Mouse (Mus musculus): Measurements from ENCODE around the gene Fam193b. TPM values are rescaled to one million over a fixed set of nuclear protein-coding genes. Genes with fewer than 3 reads are reported as not detected.

The Fam193b gene
- polyA plus RNA-seq, 1 experiment from 2014 or later, result 69.4 TPM

GRCm38 (mm10) chr13:55512379-55513031 is 58.4 kb downstream of the Fam193b start:
- Histone ChIP-seq H3K27ac (peak overlapping the region; percentile 94), H3K9ac (replicated peaks) (peak overlapping the region; percentile 93), H3K4me2 (peak overlapping the region; percentile 93), H3K27me3 (peaks cover 7% of the 10 kb centered on the region; the same call in 1 of the 2 replicates), H3K4me1 (replicated peaks) (peaks cover 33% of the 10 kb centered on the region), H3K4me3 (replicated peaks) (peak overlapping the region; percentile 93), H3K9me3 (no peaks in the 10 kb centered on the region), H3K36me3 (peaks cover 34% of the 10 kb centered on the region)
- 1% methylated on average over 25 of the region's 25 CpGs for WGBS
- ATAC-seq (ENCODE audit: insufficient number of reproducible peaks, insufficient read depth, low FRiP score, low TSS enrichment, low read depth), result peak; percentile 73

GRCm38 (mm10) chr13:55511492-55511861 is 59.4 kb downstream of the Fam193b start:
- ATAC-seq (ENCODE audit: insufficient number of reproducible peaks, insufficient read depth, low FRiP score, low TSS enrichment, low read depth), result no peak; the same call in 1 of the 2 replicates
- 17% methylated on average over 5 of the region's 5 CpGs for WGBS
- H3K4me2 ChIP-seq, result peak overlapping the region; percentile 93
- peak overlapping the region; percentile 93 for H3K4me3 ChIP-seq (replicated peaks)
- peak overlapping the region; percentile 47; the same call in 1 of the 2 replicates for H3K9ac ChIP-seq (replicated peaks)
- peak overlapping the region; percentile 94 for H3K27ac ChIP-seq
- peaks cover 7% of the 10 kb centered on the region; the same call in 1 of the 2 replicates for H3K27me3 ChIP-seq
- peaks cover 44% of the 10 kb centered on the region for H3K36me3 ChIP-seq
- no peaks in the 10 kb centered on the region for H3K9me3 ChIP-seq
- peaks cover 33% of the 10 kb centered on the region for H3K4me1 ChIP-seq (replicated peaks)

GRCm38 (mm10) chr13:55510668-55511491 is 60.0 kb downstream of the Fam193b start:
- peak overlapping the region; percentile 47 for H3K9ac ChIP-seq (replicated peaks)
- WGBS, result 16% methylated on average over 6 of the region's 6 CpGs
- peak; percentile 43 for ATAC-seq (ENCODE audit: insufficient number of reproducible peaks, insufficient read depth, low FRiP score, low TSS enrichment, low read depth)
- peaks cover 50% of the 10 kb centered on the region for H3K36me3 ChIP-seq
- H3K27ac ChIP-seq, result peak overlapping the region; percentile 94
- H3K27me3 ChIP-seq, result peaks cover 7% of the 10 kb centered on the region; the same call in 1 of the 2 replicates
- H3K9me3 ChIP-seq, result no peaks in the 10 kb centered on the region
- peak overlapping the region; percentile 93 for H3K4me2 ChIP-seq
- peak overlapping the region; percentile 93 for H3K4me3 ChIP-seq (replicated peaks)
- peaks cover 33% of the 10 kb centered on the region for H3K4me1 ChIP-seq (replicated peaks)

GRCm38 (mm10) chr13:55510332-55510667 is 60.6 kb downstream of the Fam193b start:
- Histone ChIP-seq H3K4me2 (peak overlapping the region; percentile 93), H3K27me3 (peaks cover 7% of the 10 kb centered on the region; the same call in 1 of the 2 replicates), H3K27ac (peak overlapping the region; percentile 94), H3K4me1 (replicated peaks) (peaks cover 33% of the 10 kb centered on the region), H3K4me3 (replicated peaks) (peak overlapping the region; percentile 93; the same call in 1 of the 2 replicates), H3K36me3 (peaks cover 56% of the 10 kb centered on the region), H3K9ac (replicated peaks) (no peak overlapping the region), H3K9me3 (no peaks in the 10 kb centered on the region)
- whole genome bisulfite sequencing, result 28% methylated on average over 3 of the region's 3 CpGs
- peak; percentile 15 for ATAC-seq (ENCODE audit: insufficient number of reproducible peaks, insufficient read depth, low FRiP score, low TSS enrichment, low read depth)

- 89% methylated on average over 10 of the region's 10 CpGs for WGBS
- peaks cover 74% of the 10 kb centered on the region for H3K36me3 ChIP-seq
- H3K9ac ChIP-seq (replicated peaks), result no peak overlapping the region
- H3K4me1 ChIP-seq (replicated peaks), result peaks cover 33% of the 10 kb centered on the region
- ATAC-seq (ENCODE audit: insufficient number of reproducible peaks, insufficient read depth, low FRiP score, low TSS enrichment, low read depth), result no peak
- H3K4me3 ChIP-seq (replicated peaks), result no peak overlapping the region
- H3K27me3 ChIP-seq, result no peaks in the 10 kb centered on the region
- no peak overlapping the region for H3K4me2 ChIP-seq
- no peak overlapping the region for H3K27ac ChIP-seq
- no peaks in the 10 kb centered on the region for H3K9me3 ChIP-seq
These were observed 62.4 kb downstream of the Fam193b start for GRCm38 (mm10) chr13:55508531-55508930.

GRCm38 (mm10) chr13:55507877-55508276 is 63.0 kb downstream of the Fam193b start:
- no peak overlapping the region for H3K4me2 ChIP-seq
- H3K4me1 ChIP-seq (replicated peaks), result peaks cover 33% of the 10 kb centered on the region
- H3K9me3 ChIP-seq, result no peaks in the 10 kb centered on the region
- no peaks in the 10 kb centered on the region for H3K27me3 ChIP-seq
- no peak overlapping the region for H3K4me3 ChIP-seq (replicated peaks)
- H3K27ac ChIP-seq, result no peak overlapping the region
- H3K9ac ChIP-seq (replicated peaks), result no peak overlapping the region
- 69% methylated on average over 11 of the region's 11 CpGs for WGBS
- H3K36me3 ChIP-seq, result peaks cover 80% of the 10 kb centered on the region
- ATAC-seq (ENCODE audit: insufficient number of reproducible peaks, insufficient read depth, low FRiP score, low TSS enrichment, low read depth), result no peak

GRCm38 (mm10) chr13:55506697-55507096 is 64.2 kb downstream of the Fam193b start:
- no peak overlapping the region for H3K9ac ChIP-seq (replicated peaks)

GRCm38 (mm10) chr13:55505810-55506209 is 65.1 kb downstream of the Fam193b start:
- Histone ChIP-seq H3K9me3 (no peaks in the 10 kb centered on the region), H3K9ac (replicated peaks) (no peak overlapping the region), H3K27me3 (no peaks in the 10 kb centered on the region), H3K27ac (no peak overlapping the region), H3K36me3 (peaks cover 99% of the 10 kb centered on the region), H3K4me2 (no peak overlapping the region), H3K4me1 (replicated peaks) (peaks cover 16% of the 10 kb centered on the region), H3K4me3 (replicated peaks) (no peak overlapping the region)
- 94% methylated on average over 9 of the region's 9 CpGs for WGBS
- no peak for ATAC-seq (ENCODE audit: insufficient number of reproducible peaks, insufficient read depth, low FRiP score, low TSS enrichment, low read depth)

More at GRCm38 (mm10) chr13:55506697-55507096, 64.2 kb downstream of the Fam193b start:
- no peak for ATAC-seq (ENCODE audit: insufficient number of reproducible peaks, insufficient read depth, low FRiP score, low TSS enrichment, low read depth)
- H3K27ac ChIP-seq, result no peak overlapping the region
- H3K4me1 ChIP-seq (replicated peaks), result peaks cover 25% of the 10 kb centered on the region
- H3K27me3 ChIP-seq, result no peaks in the 10 kb centered on the region
- H3K36me3 ChIP-seq, result peaks cover 91% of the 10 kb centered on the region
- no peak overlapping the region for H3K4me3 ChIP-seq (replicated peaks)
- 93% methylated on average over 10 of the region's 10 CpGs for WGBS
- H3K9me3 ChIP-seq, result no peaks in the 10 kb centered on the region
- H3K4me2 ChIP-seq, result no peak overlapping the region

GRCm38 (mm10) chr13:55504390-55504789 is 66.5 kb downstream of the Fam193b start:
- ATAC-seq (ENCODE audit: insufficient number of reproducible peaks, insufficient read depth, low FRiP score, low TSS enrichment, low read depth), result no peak
- H3K9ac ChIP-seq (replicated peaks), result no peak overlapping the region
- no peak overlapping the region for H3K27ac ChIP-seq
- H3K4me1 ChIP-seq (replicated peaks), result peaks cover 2% of the 10 kb centered on the region; the same call in 1 of the 2 replicates
- no peaks in the 10 kb centered on the region for H3K9me3 ChIP-seq
- no peak overlapping the region for H3K4me2 ChIP-seq
- no peaks in the 10 kb centered on the region for H3K27me3 ChIP-seq
- WGBS, result 81% methylated on average over 5 of the region's 5 CpGs
- peaks cover 98% of the 10 kb centered on the region for H3K36me3 ChIP-seq
- no peak overlapping the region for H3K4me3 ChIP-seq (replicated peaks)

GRCm38 (mm10) chr13:55502405-55502804 is 68.5 kb downstream of the Fam193b start:
- Histone ChIP-seq H3K27ac (no peak overlapping the region), H3K4me2 (no peak overlapping the region), H3K9ac (replicated peaks) (no peak overlapping the region), H3K9me3 (no peaks in the 10 kb centered on the region), H3K36me3 (peaks cover 95% of the 10 kb centered on the region), H3K4me3 (replicated peaks) (no peak overlapping the region), H3K27me3 (no peaks in the 10 kb centered on the region), H3K4me1 (replicated peaks) (no peaks in the 10 kb centered on the region)
- WGBS, result 91% methylated on average over 8 of the region's 8 CpGs
- no peak for ATAC-seq (ENCODE audit: insufficient number of reproducible peaks, insufficient read depth, low FRiP score, low TSS enrichment, low read depth)

- H3K27me3 ChIP-seq, result no peaks in the 10 kb centered on the region
- WGBS, result 77% methylated on average over 10 of the region's 10 CpGs
- no peak overlapping the region for H3K27ac ChIP-seq
- no peaks in the 10 kb centered on the region for H3K9me3 ChIP-seq
- H3K4me3 ChIP-seq (replicated peaks), result no peak overlapping the region
- ATAC-seq (ENCODE audit: insufficient number of reproducible peaks, insufficient read depth, low FRiP score, low TSS enrichment, low read depth), result no peak
- H3K9ac ChIP-seq (replicated peaks), result no peak overlapping the region
- H3K4me1 ChIP-seq (replicated peaks), result peaks cover 12% of the 10 kb centered on the region
- peaks cover 86% of the 10 kb centered on the region for H3K36me3 ChIP-seq
- no peak overlapping the region for H3K4me2 ChIP-seq
These were observed 70.3 kb downstream of the Fam193b start for GRCm38 (mm10) chr13:55500575-55500974.

Data from limb, embryonic 12.5 days (tissue).